Mouse (Mus musculus) cerebellum, adult 11-12 months (tissue): ENCODE data around the gene Kansl3.
A peak's percentile ranks its signal among the peaks of the same experiment; 100 is the strongest.

Experiments used
- DNase-seq: peaks from one replicate; pipeline ENCODE4 v3.0.0; 2022

Gene Kansl3

DNA sequence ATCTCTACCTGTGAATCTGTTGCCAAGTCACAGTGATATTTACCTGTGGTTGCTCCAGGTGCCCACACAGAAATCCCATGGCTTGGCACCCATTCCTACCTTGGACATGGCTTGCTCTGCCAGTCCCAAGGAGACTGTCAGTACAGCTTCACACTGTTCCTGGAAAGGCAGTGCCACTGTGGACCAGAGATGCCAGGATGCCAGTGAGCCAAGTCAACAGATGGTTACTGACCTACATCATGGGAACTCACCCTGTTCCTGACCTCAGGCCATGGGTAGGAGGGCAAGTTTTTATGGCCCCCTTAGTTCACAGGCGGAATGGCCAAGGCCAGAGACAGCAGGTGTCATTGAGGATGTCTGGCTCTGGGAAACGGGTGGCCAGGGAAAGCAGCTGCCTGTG lies 47.8 kb downstream of the Kansl3 start:
- peak; percentile 68 for DNase-seq

GRCm38 (mm10) chr1:36315776-36316100 lies 53.2 kb downstream of the Kansl3 start:
- DNase-seq: no peak

DNA sequence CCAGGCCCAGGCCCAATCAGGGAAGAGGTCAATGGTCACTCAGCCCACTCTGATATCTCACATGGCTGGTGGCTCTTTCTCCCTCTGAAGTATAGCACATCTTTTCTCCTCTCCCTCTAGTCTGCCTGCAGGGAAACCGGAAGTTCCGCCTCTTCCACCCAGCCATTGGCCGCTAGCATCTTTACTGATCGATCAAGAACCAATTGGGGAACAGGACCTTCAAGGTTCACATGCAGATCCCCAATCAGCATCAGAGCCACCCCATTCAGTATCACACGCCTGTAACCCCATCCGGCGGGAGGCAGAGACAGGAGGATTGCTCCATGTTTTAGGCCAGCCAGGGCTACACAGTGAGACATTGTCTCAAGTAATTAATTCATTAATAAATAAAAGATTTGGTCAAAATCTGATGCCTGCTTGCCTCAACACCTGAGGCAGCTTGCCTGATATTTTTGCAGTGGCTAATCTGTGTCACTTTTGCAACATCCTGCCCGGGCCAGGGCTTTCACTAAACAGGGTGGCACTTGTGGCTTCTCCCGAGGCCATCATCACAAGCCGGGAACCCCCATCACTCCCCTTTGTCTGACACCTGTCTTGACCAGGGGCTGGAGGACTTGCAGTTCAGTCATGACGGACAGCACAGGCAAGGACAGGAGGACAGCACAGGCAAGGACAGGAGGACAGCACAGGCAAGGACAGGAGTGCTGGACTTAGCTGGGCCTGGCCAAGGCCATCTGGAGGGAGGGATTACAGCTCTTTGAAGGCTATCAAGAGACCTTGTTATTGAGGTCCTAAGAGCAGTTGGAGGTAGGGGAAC lies 53.8 kb downstream of the Kansl3 start:
- no peak for DNase-seq

DNA sequence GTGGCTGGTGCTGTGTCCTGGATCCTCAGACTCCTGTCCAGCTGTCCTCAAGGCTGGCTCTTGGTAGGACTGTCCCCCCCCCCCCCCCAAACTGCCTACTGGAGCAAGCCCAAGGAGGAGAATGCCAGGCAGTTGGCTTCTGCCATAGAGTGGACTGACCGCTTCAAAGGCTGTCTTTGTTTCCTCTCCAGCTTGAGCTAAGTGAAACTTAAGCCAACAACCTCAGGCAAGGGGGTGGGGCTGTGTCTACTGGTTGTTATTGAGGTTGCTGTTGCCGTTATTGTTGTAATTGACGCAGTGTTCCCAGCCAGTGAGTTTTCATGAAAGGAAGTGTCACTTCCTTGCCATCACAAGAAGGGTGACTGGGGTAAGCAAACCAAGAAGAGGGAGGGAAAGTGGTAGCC lies 59.5 kb downstream of the Kansl3 start:
- DNase-seq: peak; percentile 61

- DNase-seq: no peak
These were observed 60.0 kb downstream of the Kansl3 start for GRCm38 (mm10) chr1:36308966-36309475.

- DNase-seq: peak; percentile 56
These were observed 60.5 kb downstream of the Kansl3 start for GRCm38 (mm10) chr1:36308451-36308901.

DNA sequence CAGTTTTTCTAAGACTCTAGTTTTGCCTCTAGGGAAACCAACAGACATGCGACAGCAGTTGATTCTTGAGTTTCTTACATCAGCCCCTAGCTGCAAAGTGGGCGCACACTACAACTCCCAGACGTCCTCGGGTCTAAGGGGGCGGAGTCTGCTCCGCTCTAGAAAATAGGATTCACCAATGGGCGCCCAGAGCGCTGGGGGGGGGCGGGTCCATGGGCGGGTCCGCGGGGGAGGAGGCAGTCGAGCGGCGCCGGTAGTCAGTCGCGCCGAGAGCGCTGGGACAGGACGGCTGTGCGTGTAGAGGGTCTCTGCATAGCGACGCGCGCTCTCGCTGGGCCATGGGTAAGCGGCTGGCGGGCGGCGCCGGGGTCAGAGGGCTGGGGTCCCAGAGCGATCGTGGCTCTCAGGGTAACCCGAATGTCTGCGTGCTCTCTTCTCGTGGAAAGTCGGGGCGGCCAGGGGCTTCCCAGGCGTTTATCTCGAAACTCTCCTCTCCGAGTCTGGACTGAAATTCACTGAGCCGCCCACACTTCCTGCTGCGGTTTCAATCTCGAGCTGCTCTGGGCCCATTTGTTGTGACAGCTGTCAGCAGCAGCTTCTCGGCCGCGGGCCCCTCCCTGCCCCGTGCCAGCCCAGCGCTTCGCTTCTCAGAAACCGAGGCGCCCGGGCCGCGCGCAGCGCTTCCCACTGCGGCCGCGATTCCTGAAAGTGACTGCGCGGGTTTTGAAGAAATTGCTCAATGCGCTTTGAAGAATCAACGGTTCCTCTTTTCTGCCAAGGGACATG lies 61.3 kb downstream of the Kansl3 start, which contains the start of gene Arid5a:
Arid5a (plus strand) TSS at position 239 of the 786 bp plus-strand sequence.
- peak; percentile 86 for DNase-seq

GRCm38 (mm10) chr1:36307121-36307494 lies 61.9 kb downstream of the Kansl3 start:
- DNase-seq: no peak

DNA sequence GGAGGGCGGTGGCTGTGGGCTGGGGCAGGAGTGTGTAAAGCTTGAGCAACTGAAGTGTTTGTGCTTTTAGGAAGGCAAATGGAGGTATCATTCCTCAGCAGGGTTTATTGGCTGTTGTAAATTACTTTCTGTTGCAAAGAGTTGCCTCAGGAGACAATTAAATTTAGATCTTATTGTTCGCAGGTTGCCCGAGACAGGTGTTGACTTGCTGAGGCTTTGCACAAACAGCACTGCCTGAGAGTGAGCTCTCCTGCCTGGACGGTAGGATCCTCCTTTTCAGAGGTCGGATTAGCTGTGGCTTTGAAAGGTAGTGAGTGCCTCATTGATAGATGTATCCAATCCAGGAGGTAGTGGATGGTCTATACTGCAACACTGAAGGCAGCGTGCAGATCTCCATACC lies 62.9 kb downstream of the Kansl3 start:
- no peak for DNase-seq

- no peak for DNase-seq
These were observed 64.2 kb downstream of the Kansl3 start for GRCm38 (mm10) chr1:36304764-36305163.

DNA sequence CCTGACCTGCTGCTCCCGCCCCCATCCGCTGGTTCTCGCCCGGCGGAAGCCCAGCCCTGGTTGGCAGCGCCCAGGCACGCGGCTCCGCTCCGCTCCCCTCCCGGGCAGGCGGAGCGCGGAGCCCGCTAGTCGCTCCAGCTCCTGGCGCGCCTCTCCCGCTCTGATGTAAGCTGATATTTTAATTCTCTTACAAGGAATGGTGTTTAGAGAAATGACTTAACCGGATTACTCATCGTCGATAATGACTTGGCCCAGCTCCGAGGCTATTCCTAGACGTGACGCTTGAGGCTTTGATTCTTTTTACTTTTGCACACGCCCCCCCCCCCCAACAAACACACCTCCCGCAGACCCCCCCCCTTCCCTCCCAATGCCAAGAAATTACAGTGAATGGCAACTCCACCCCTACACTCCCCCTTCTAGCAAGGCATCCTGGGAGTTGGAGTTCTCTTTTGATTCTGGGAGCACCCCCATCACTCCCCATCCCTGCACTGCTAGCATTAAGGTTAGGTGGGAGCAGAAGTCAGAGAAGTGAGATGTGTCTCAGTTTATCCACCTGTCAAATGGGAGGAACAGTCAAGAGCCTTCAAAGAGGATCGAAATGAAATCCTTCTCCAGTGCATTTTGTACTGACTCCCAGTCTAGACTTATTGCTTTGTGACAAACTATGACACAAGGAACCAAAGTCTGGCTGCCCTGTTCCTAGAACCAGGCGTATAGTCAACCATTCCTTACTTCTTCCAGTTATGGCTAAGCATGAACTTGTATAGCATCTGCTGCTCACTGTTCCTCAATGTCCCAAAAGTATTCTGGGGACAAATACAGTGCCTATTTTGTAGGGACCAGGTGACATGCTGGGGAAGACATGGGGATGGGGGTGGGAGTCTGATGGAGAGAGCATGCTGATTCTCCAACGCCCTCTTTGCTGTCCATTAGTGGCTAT lies 65.3 kb downstream of the Kansl3 start:
- DNase-seq: peak; percentile 74

DNA sequence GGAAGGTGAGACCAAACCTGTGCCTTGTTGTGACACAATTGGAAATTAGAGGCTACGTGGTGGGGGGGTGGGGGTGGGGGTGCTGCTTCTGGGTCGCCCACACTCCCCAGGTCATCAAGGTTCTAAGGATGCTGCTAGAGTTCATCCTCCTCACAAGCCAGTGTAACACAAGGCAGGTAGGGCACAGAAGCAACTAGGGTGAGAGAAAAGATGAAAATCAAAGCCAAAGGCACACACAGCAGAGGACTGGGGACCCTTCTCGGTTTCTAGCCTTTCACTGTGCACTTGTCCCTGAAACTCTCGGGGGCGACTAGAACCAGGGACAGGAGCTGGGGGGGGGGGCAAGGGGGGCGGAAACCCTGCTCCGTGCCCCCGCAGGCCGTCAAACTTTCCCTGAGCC lies 66.0 kb downstream of the Kansl3 start:
- no peak for DNase-seq

- no peak for DNase-seq
These were observed 66.7 kb downstream of the Kansl3 start for GRCm38 (mm10) chr1:36302273-36302672.

GRCm38 (mm10) chr1:36300486-36300885 lies 68.5 kb downstream of the Kansl3 start:
- no peak for DNase-seq

DNA sequence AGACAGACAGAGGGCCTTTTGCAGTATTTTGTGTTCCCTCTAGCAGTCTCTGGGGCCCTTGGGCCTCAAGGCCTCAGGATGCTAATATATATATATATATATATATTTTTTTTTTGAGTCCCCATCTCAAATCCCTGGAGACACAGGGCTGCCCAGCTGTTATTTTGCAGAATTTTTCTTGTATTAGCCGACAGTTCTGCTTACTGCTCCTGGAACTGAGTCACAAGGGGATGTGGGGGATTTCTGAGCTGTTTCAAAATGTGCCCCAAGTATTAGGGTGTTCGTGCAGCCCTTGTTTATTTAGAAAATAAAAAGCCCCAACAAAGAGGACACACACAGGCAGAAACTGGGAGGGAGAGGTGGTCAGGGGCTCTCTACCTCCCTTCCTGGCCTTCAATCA lies 69.3 kb downstream of the Kansl3 start:
- no peak for DNase-seq

- no peak for DNase-seq
These were observed 69.9 kb downstream of the Kansl3 start for GRCm38 (mm10) chr1:36299126-36299525.

GRCm38 (mm10) chr1:36298107-36298506 lies 70.9 kb downstream of the Kansl3 start:
- peak; percentile 41 for DNase-seq

DNA sequence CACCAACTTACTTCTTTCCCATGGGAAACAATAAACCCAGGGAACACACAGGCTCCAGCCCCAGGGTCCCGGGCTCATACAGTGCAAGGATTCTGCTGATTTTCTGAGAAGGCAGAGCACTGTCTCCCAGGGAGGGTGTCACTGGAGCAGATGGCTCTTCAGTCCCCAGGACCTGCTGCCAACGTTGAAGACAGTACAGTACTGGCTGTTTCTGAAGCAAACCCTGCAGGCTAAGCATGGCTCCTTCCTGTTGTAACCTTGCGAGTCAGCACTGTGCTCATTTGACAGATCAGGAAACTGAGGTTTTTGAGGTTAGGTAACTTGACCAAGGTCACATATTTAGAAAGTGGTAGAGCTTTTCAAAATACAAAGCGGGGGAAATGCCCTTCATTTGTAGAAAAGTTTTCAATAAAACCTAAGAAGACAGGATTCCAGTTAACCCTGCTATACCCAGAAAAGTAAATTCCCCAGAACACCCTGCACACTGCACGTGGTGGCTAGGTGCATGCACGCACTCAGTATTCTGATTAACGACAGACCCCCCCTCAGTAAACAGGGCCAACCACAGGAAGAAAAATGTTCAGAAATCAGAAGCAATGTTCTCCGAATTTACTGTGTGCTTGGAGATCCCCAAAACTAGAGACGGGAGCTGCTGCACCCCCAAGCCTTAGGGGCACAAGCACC lies 72.4 kb downstream of the Kansl3 start:
- DNase-seq: peak; percentile 83

- DNase-seq: no peak
These were observed 74.6 kb downstream of the Kansl3 start for GRCm38 (mm10) chr1:36294402-36294801.

GRCm38 (mm10) chr1:36293470-36293869 lies 75.5 kb downstream of the Kansl3 start:
- DNase-seq: no peak
